Mouse (Mus musculus): Measurements from ENCODE around the gene Card19. TPM values are rescaled to one million over a fixed set of nuclear protein-coding genes. Genes with fewer than 3 reads are reported as not detected.

Card19 gene
- polyA plus RNA-seq, 1 experiment from 2014 or later = 50.3 TPM

DNA sequence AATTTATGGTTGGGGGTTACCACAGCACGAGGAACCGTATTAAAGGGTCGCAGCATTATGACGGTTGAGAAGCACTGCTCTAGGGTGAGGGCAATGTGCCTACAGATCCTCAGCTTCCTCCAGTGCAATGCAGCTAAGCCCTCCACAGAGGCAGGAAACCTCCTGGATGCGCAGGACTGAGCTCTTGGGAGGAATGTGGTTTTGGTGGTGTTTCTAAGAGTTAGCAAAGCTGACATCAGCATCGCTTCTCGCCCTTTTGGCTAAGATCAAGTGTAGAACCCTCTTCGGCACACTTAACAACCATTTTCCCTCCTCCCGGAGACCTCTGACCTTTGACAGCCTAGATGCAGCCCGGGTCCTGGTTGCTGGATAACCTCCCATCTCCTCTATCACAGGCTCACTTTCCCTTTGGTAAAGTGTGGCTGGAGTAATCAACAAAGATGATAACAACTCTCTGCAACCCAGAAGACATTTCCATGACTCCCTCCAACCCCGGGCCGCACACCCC is 31.4 kb upstream of the Card19 start:
- peak overlapping the region; percentile 80 for H3K4me2 ChIP-seq (replicated peaks)
- H3K9ac ChIP-seq = peak overlapping the region; percentile 38; the same call in 1 of the 2 replicates
- H3K4me1 ChIP-seq = peaks cover 12% of the 10 kb centered on the region
- H3K9me3 ChIP-seq = no peaks in the 10 kb centered on the region
- H3K27ac ChIP-seq = no peak overlapping the region
- no peak for ATAC-seq (ENCODE audit: insufficient number of reproducible peaks, insufficient read depth, low FRiP score, low TSS enrichment)
- 32% methylated on average over 12 of the region's 12 CpGs for WGBS
- peaks cover 41% of the 10 kb centered on the region for H3K27me3 ChIP-seq
- no peaks in the 10 kb centered on the region for H3K36me3 ChIP-seq
- H3K4me3 ChIP-seq = peak overlapping the region; percentile 48

DNA sequence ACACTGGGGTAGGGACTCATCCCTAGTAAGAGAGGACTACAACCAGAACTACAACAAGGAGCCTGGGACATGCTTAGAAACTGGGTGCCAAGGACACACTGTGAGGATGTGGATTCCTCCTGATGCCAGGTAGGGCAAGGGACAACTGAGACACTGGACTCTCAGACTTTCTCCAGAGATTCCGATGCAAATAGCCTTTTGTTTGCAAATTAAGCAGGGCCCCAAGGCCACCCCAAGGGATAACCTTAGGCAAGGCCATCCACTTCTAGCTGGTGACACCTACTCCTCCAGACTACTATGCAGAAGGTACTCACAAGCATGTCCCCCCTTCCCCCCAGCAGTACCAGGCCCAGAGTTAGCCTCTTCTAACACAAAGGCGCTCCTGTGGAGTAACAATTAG is 30.8 kb upstream of the Card19 start:
- Histone ChIP-seq H3K27me3 (peaks cover 41% of the 10 kb centered on the region), H3K27ac (no peak overlapping the region), H3K9ac (no peak overlapping the region), H3K4me1 (peaks cover 12% of the 10 kb centered on the region), H3K4me2 (replicated peaks) (no peak overlapping the region), H3K9me3 (no peaks in the 10 kb centered on the region), H3K36me3 (no peaks in the 10 kb centered on the region), H3K4me3 (no peak overlapping the region)
- WGBS = 71% methylated on average over 2 of the region's 2 CpGs
- no peak for ATAC-seq (ENCODE audit: insufficient number of reproducible peaks, insufficient read depth, low FRiP score, low TSS enrichment)

DNA sequence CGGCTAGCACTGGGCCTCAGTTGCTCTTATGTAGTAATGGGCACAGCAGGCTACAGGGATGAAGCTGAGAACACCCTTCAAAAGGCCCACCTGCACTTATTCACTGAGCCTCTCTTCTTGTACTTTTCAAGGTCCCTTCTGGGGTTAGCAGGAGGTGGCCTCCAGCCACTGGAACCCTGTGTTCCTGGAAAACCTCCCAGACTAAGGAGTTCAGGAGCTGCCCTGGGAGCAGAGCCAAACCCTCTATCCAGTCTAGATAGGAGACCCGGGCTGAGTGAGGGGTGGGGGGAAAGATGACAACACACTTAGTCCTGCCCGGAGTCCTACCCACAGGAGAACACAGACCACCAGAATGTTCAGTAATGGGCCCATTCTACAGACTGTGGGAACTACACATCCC is 30.2 kb upstream of the Card19 start:
- no peak overlapping the region for H3K27ac ChIP-seq
- peaks cover 12% of the 10 kb centered on the region for H3K4me1 ChIP-seq
- H3K9me3 ChIP-seq = no peaks in the 10 kb centered on the region
- WGBS = 74% methylated on average over 3 of the region's 3 CpGs
- peaks cover 41% of the 10 kb centered on the region for H3K27me3 ChIP-seq
- H3K4me2 ChIP-seq (replicated peaks) = no peak overlapping the region
- no peak overlapping the region for H3K9ac ChIP-seq
- ATAC-seq (ENCODE audit: insufficient number of reproducible peaks, insufficient read depth, low FRiP score, low TSS enrichment) = no peak
- H3K36me3 ChIP-seq = no peaks in the 10 kb centered on the region
- H3K4me3 ChIP-seq = no peak overlapping the region

DNA sequence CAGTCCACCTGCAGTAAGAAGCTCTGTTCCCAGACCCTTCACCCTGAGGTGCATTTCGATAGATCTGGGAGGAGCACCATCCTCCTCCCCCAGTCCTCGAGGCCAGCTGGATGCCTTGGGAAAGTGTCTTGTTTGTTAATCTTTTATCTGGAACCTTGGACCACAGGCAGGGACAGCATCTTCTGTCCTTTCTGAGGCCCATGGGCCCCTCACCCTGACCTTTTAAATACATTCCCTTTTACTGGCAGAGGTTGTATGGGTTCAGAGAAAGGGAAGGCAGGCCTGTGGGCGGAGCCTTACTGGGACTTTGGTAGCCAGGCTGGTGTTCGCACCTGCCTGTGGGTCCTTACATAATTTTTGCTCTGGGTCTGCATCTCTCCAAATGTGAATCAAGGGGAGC is 29.4 kb upstream of the Card19 start:
- no peak overlapping the region for H3K4me3 ChIP-seq
- no peaks in the 10 kb centered on the region for H3K36me3 ChIP-seq
- no peaks in the 10 kb centered on the region for H3K9me3 ChIP-seq
- WGBS = 57% methylated on average over 4 of the region's 4 CpGs
- peaks cover 12% of the 10 kb centered on the region for H3K4me1 ChIP-seq
- H3K27ac ChIP-seq = no peak overlapping the region
- no peak overlapping the region for H3K9ac ChIP-seq
- ATAC-seq (ENCODE audit: insufficient number of reproducible peaks, insufficient read depth, low FRiP score, low TSS enrichment) = no peak
- no peak overlapping the region for H3K4me2 ChIP-seq (replicated peaks)
- peaks cover 41% of the 10 kb centered on the region for H3K27me3 ChIP-seq

DNA sequence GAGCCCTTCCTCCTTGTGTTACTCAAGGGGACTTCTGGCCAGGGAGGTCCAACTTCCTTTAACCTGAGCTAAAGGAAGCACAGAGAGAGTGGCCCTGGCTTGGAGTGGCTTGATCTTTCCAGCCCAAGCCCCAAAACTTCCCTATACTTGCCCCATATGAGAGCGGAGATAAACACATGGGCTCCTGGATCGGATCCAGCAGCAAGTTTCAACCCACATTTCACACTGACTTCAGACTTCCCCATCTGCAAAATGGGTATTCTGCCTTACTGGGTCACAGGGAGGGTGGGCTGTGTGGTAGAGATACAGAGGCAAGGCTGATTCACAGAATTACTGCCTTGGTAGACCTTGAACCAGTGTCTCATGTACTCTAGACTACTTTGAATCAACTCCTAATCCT is 27.7 kb upstream of the Card19 start:
- no peaks in the 10 kb centered on the region for H3K36me3 ChIP-seq
- H3K9ac ChIP-seq = no peak overlapping the region
- H3K27ac ChIP-seq = no peak overlapping the region
- peaks cover 30% of the 10 kb centered on the region for H3K27me3 ChIP-seq
- no peak overlapping the region for H3K4me3 ChIP-seq
- H3K9me3 ChIP-seq = no peaks in the 10 kb centered on the region
- no peak for ATAC-seq (ENCODE audit: insufficient number of reproducible peaks, insufficient read depth, low FRiP score, low TSS enrichment)
- 95% methylated on average over 2 of the region's 2 CpGs for WGBS
- no peak overlapping the region for H3K4me2 ChIP-seq (replicated peaks)
- H3K4me1 ChIP-seq = peaks cover 9% of the 10 kb centered on the region

DNA sequence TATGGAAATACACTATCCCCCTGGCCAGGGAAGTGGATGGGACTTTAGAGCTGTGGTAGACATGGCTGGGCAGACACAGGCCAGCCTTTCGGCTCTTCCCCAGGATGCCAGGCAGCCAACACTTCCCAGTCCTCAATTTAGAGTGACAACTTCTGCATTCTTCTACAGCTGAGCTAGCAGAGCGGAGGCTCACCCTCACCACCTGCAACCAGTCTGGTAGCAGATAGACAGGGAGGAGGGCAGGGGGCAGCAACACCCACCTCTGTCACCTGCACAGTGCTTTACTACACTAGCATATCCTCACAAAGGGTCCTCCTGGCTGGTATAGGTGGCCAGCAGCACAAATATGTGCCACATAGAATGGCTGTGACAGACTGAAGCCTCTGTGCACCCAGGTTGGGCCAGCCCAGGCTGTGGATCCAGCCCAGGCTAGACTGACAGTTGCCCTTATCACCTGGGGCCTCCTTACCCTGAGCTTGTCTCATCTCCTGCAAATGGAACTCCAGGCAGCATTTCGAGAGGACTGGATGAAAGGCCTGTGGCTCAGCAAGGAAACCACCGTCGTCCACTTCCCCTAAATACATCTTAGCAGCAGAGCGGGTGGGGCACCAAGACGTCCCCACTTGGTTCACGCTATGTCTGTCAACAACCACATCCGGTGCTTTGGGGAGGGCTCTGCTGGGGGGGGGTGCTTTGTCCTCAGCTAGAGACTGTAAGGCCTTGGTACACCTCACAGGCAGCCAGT is 26.7 kb upstream of the Card19 start:
- Histone ChIP-seq H3K4me2 (replicated peaks) (no peak overlapping the region), H3K9ac (no peak overlapping the region), H3K4me1 (peaks cover 2% of the 10 kb centered on the region; the same call in 1 of the 2 replicates), H3K4me3 (no peak overlapping the region), H3K36me3 (no peaks in the 10 kb centered on the region), H3K27me3 (peaks cover 20% of the 10 kb centered on the region), H3K27ac (no peak overlapping the region), H3K9me3 (no peaks in the 10 kb centered on the region)
- 61% methylated on average over 9 of the region's 9 CpGs for WGBS
- no peak for ATAC-seq (ENCODE audit: insufficient number of reproducible peaks, insufficient read depth, low FRiP score, low TSS enrichment)

DNA sequence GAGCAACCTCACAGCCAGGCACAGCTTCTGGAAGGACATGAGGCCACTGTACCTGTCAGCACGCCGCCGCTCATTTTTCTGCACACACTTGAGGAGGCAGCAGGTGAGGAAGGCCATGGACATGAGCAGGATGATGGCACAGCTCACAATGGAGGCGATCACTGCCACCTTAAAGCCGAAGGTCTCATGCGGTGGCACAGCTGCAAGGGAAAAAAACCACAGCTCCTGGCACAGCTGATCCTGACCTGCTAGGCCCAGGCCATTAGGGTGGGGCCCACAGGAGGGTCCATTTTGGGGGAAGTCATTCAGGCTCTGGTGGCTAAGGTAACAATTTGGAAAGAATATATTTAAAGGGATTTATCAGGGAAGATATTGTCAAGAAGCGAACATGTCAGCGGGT is 22.9 kb upstream of the Card19 start:
- no peak overlapping the region for H3K9ac ChIP-seq
- no peaks in the 10 kb centered on the region; the same call in 1 of the 2 replicates for H3K27me3 ChIP-seq
- H3K27ac ChIP-seq = no peak overlapping the region
- H3K4me1 ChIP-seq = no peaks in the 10 kb centered on the region
- no peak overlapping the region for H3K4me3 ChIP-seq
- H3K9me3 ChIP-seq = no peaks in the 10 kb centered on the region
- H3K36me3 ChIP-seq = no peaks in the 10 kb centered on the region
- H3K4me2 ChIP-seq (replicated peaks) = no peak overlapping the region
- WGBS = 92% methylated on average over 8 of the region's 8 CpGs
- ATAC-seq (ENCODE audit: insufficient number of reproducible peaks, insufficient read depth, low FRiP score, low TSS enrichment) = no peak

DNA sequence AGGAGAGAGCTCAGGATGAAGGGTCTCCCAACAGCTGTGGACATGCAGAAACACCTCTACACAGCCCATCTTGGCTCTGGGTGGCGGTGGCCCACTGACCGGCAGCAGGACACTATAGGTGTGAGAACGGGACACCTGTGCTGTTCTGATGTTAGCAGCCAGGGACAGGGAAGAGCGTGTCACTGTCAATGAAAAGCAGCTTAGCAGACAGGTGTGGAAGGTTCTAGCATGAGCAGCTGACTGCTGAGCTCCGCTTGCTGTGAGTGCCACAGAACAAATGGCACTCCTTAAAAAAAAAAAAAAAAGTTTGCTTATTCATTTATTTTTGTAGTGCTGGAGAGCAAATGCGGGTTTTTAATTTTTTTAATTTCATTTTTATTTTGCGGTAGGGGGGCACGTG is 21.8 kb upstream of the Card19 start:
- no peak overlapping the region for H3K27ac ChIP-seq
- no peaks in the 10 kb centered on the region for H3K36me3 ChIP-seq
- H3K9ac ChIP-seq = no peak overlapping the region
- no peak overlapping the region for H3K4me2 ChIP-seq (replicated peaks)
- H3K4me3 ChIP-seq = no peak overlapping the region
- no peaks in the 10 kb centered on the region for H3K27me3 ChIP-seq
- WGBS = 86% methylated on average over 8 of the region's 8 CpGs
- ATAC-seq (ENCODE audit: insufficient number of reproducible peaks, insufficient read depth, low FRiP score, low TSS enrichment) = no peak
- no peaks in the 10 kb centered on the region for H3K9me3 ChIP-seq
- H3K4me1 ChIP-seq = no peaks in the 10 kb centered on the region

DNA sequence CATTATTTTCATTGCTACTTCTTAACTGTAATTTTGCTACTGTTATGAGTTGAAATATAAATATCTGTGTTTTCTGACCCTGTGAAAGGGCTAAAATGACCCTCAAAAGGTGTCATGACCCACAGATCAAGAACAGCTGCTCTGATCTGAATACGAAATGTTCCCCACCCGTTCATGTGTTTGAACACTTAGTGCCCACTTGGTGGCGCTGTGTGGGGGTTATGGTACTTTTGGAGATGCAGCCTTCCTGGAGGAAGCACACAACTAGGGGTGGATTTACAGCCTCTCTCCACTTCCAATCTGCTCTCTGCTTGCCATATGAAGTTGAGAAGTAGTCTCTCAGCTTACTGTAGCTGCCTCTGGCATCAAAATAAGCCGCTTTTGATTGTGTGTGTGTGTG is 18.9 kb upstream of the Card19 start:
- H3K27ac ChIP-seq = no peak overlapping the region
- H3K9ac ChIP-seq = no peak overlapping the region
- WGBS = 93% methylated on average over 4 of the region's 4 CpGs
- no peak overlapping the region for H3K4me2 ChIP-seq (replicated peaks)
- H3K36me3 ChIP-seq = no peaks in the 10 kb centered on the region
- no peak for ATAC-seq (ENCODE audit: insufficient number of reproducible peaks, insufficient read depth, low FRiP score, low TSS enrichment)
- no peaks in the 10 kb centered on the region for H3K9me3 ChIP-seq
- H3K27me3 ChIP-seq = no peaks in the 10 kb centered on the region
- H3K4me3 ChIP-seq = no peak overlapping the region
- no peaks in the 10 kb centered on the region for H3K4me1 ChIP-seq

DNA sequence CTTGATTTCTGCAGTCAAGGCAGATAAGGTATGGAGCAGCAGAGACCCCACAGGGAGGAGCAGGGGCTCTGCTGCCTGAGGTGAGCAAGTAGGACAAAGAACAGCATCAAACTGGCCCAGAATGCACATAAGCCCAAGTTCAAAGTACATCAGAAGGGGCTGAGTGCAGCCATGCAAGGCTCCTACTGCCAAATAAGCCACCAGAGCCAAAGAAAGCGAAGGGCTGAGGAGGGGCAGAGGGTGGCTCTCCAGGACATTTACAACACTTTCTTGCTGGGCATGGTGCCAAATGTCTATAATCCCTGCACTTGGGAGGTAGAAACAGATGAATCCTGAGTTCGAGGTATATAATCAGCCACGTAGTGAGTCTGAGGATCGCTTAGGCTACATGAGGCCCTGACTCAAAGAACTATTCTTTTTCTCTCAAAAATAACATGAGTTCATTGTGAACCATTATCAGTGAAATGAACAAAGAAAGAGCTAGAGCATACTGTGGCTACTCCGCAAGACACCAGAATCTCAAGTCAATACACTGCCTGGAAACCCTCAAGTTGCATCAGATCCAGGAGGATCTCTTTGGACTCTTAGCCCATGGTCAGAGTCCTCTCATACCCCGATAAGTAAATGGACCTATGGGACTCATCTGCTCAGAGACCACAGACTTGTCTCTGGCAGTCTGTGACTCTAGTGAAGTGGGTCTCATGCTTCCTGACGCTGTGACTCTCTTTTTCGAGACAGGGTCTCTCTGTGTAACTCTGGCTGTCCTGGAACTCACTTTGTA is 18.1 kb upstream of the Card19 start:
- no peaks in the 10 kb centered on the region for H3K4me1 ChIP-seq
- no peaks in the 10 kb centered on the region for H3K27me3 ChIP-seq
- H3K9ac ChIP-seq = no peak overlapping the region
- H3K4me3 ChIP-seq = no peak overlapping the region
- no peak for ATAC-seq (ENCODE audit: insufficient number of reproducible peaks, insufficient read depth, low FRiP score, low TSS enrichment)
- 91% methylated on average over 8 of the region's 8 CpGs for WGBS
- no peak overlapping the region for H3K27ac ChIP-seq
- H3K9me3 ChIP-seq = no peaks in the 10 kb centered on the region
- no peaks in the 10 kb centered on the region for H3K36me3 ChIP-seq
- no peak overlapping the region for H3K4me2 ChIP-seq (replicated peaks)

DNA sequence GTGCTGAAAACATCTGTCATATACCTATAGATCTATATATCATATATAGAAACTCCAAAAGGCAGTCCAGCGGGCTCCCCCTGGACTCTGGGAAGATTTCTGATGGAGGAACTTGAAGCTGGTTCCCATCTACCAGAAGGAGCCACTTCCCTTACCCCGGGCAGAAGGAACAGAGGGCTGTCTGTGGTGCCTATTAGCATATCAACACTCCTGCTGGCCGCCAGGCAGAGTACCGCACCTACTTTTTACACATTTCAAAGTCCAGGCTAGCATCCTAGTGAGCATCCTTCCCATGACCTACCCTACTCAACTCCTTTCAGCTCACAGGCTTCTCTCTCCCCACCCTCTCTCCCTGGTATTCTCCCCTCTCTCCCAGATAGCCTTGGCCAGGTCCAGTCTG is 9.8 kb upstream of the Card19 start:
- Histone ChIP-seq H3K27me3 (0 out of 2 replicates have a peak, but pooled peaks cover 4% of the 10 kb centered on the region), H3K9ac (no peak overlapping the region), H3K36me3 (no peaks in the 10 kb centered on the region), H3K4me1 (no peaks in the 10 kb centered on the region), H3K9me3 (no peaks in the 10 kb centered on the region), H3K27ac (no peak overlapping the region), H3K4me2 (replicated peaks) (no peak overlapping the region), H3K4me3 (no peak overlapping the region)
- ATAC-seq (ENCODE audit: insufficient number of reproducible peaks, insufficient read depth, low FRiP score, low TSS enrichment) = no peak
- 37% methylated on average over 4 of the region's 4 CpGs for WGBS

DNA sequence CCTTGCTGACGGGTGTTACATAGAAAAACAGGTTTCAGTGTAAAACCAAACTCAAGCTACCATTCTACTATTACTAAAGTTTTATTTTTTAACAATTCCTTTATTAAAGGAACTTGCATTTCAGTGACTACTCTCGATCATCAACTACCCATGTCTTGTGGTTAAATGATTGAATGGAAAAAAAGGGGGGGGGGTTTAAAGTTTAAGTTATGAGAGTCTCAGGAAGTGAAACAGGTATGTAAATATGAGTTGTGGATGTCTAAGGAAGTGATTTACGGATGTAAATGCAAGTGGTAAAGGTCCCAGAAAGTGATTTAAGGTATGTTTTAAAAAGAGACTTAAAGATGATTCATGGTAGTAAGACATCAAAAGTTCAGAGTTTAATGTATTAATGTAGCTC is 9.3 kb upstream of the Card19 start:
- 62% methylated on average over 3 of the region's 3 CpGs for WGBS
- ATAC-seq (ENCODE audit: insufficient number of reproducible peaks, insufficient read depth, low FRiP score, low TSS enrichment) = no peak

More for the DNA sequence above, 9.3 kb upstream of the Card19 start:
- no peak overlapping the region for H3K4me3 ChIP-seq
- H3K4me1 ChIP-seq = no peaks in the 10 kb centered on the region
- no peaks in the 10 kb centered on the region for H3K9me3 ChIP-seq
- no peak overlapping the region for H3K27ac ChIP-seq
- no peak overlapping the region for H3K9ac ChIP-seq
- H3K4me2 ChIP-seq (replicated peaks) = no peak overlapping the region
- 0 out of 2 replicates have a peak, but pooled peaks cover 4% of the 10 kb centered on the region for H3K27me3 ChIP-seq
- no peaks in the 10 kb centered on the region for H3K36me3 ChIP-seq

Measured in embryonic facial prominence, embryonic 12.5 days (tissue).